In genomic region chr17:80048230-80048629, GRCm38 (mm10) we compare ENCODE assay signal across 8 mouse cellular contexts. TPM values are rescaled to one million over a fixed set of nuclear protein-coding genes. Genes with fewer than 3 reads are reported as not detected.
DNase-seq lines count a peak whose midpoint lies in the region; ATAC-seq lines count a peak whose summit lies in the region.

No protein-coding gene starts in this region.

- ATAC-seq in limb, embryonic 11.5 days (ENCODE audit: insufficient number of reproducible peaks, low FRiP score, low TSS enrichment, low read depth): no peak
- peak; percentile 49; the same call in 1 of the 2 replicates for ATAC-seq in cerebellum, adult (ENCODE audit: insufficient number of reproducible peaks, low FRiP score, low TSS enrichment)

- no peak overlapping the region for H3K4me2 ChIP-seq in limb, embryonic 11.5 days (ENCODE audit: low read depth, severe bottlenecking)

- peaks cover 9% of the 10 kb centered on the region; the same call in 1 of the 2 replicates for H3K36me3 ChIP-seq in limb, embryonic 11.5 days (ENCODE audit: control insufficient read depth, insufficient read depth, low read length)
- H3K36me3 ChIP-seq in limb, embryonic 10.5 days: peaks cover 99% of the 10 kb centered on the region

- no peaks in the 10 kb centered on the region for H3K27me3 ChIP-seq in limb, embryonic 11.5 days (ENCODE audit: control insufficient read depth, insufficient read depth, low read length)
- no peaks in the 10 kb centered on the region for H3K27me3 ChIP-seq in limb, embryonic 10.5 days (ENCODE audit: low read depth, poor library complexity, severe bottlenecking)

- peak; percentile 71 for DNase-seq in limb, embryonic 11.5 days (ENCODE audit: low spot score)
- DNase-seq in limb, embryonic 10.5 days (ENCODE audit: low spot score): no peak
- peak; percentile 84 for DNase-seq in MN1 (ENCODE audit: low spot score)
- peak; percentile 74 for DNase-seq in forelimb bud, embryonic 11.5 days (ENCODE audit: low read depth, low spot score)
- peak; percentile 84 for DNase-seq in layer of hippocampus, adult 11-12 months (ENCODE audit: low spot score)
- peak; percentile 50 to 63 for DNase-seq in natural killer cell, adult 2 months (ENCODE audit: low spot score in 2 of 2)
- DNase-seq in ovary, postnatal 10 days (ENCODE audit: low spot score): no peak

- WGBS in limb, embryonic 11.5 days: 80% methylated on average over 7 of the region's 7 CpGs
- WGBS in limb, embryonic 10.5 days: 82% methylated on average over 7 of the region's 7 CpGs

- no peaks in the 10 kb centered on the region for H3K9me3 ChIP-seq in limb, embryonic 11.5 days (ENCODE audit: control insufficient read depth, low read length)
- H3K9me3 ChIP-seq in limb, embryonic 10.5 days (replicated peaks): no peaks in the 10 kb centered on the region

- H3K4me1 ChIP-seq in limb, embryonic 11.5 days (ENCODE audit: control insufficient read depth, insufficient read depth, low read length): no peaks in the 10 kb centered on the region
- no peaks in the 10 kb centered on the region for H3K4me1 ChIP-seq in limb, embryonic 10.5 days

- H3K27ac ChIP-seq in limb, embryonic 11.5 days (replicated peaks; ENCODE audit: low read depth, low read length): no peak overlapping the region
- H3K27ac ChIP-seq in limb, embryonic 10.5 days: no peak overlapping the region

- no peak overlapping the region for H3K4me3 ChIP-seq in limb, embryonic 11.5 days (ENCODE audit: low read depth, low read length)
- no peak overlapping the region for H3K4me3 ChIP-seq in limb, embryonic 10.5 days

- H3K9ac ChIP-seq in limb, embryonic 11.5 days (ENCODE audit: low read length): no peak overlapping the region

RNA-seq across cellular contexts. Expression of gene Hnrnpll, which starts 13.9 kb away (rescaled TPM):
- 118 TPM in 2 replicates for polyA plus RNA-seq in limb, embryonic 11.5 days (2014; fragmentation: Nextera tagmentation; extraction: Ambion mirVana)
- 99.2 and 100.0 TPM in 2 replicates for polyA plus RNA-seq in limb, embryonic 10.5 days (2016; fragmentation: Nextera tagmentation; extraction: Ambion mirVana)

Comparison
In these comparisons a context has a peak if more than half of its experiments do, and no peak if none do; other contexts are left out.
1. DNase-seq: peak in limb, embryonic 11.5 days (single experiment), MN1 (single experiment), forelimb bud, embryonic 11.5 days (single experiment), layer of hippocampus, adult 11-12 months (single experiment) and natural killer cell, adult 2 months (2 of 2); none in limb, embryonic 10.5 days (single experiment) and ovary, postnatal 10 days (single experiment).